Mouse (Mus musculus): Measurements from ENCODE around the gene Mad1l1.
"Not testable (repeated sequence)": the region's sequence is repeated elsewhere in the genome, so short reads cannot be mapped to it uniquely, and the experiment has no call there.

The Mad1l1 gene

DNA sequence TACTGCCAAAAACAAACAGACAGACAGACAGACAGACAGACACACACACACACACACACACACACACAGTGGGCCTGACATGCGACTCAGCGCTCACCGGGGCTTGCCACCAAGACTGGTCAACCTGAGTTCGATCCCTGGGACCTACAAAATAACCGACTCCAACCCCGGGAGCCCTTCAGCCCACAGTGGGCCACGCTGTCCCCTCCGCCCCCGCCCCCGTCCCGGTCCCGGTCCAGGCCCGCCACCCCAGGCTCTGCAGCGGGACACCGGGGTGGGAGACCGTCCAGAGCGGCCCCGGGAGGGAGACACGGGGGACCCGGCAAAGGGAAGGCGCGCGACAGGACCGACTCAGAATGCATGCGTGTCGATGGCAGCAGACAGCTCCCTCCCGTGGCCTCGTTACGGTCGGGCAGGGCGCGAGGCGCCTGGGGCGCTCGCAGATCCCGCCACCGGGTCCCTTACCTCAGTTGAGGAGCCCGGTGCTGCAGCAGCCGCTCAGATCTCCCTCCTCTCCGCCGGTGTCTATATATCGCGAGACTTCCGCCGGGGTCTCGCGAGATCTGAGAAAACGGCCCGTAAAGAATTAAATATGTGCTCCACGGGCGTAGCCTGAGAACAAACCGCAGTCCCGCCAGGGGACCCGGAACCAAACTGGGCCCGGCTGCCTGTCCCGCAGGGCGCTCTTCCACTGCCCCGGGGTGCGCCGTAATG lies at the start of gene Mad1l1, which contains the start of gene Nudt1:
Mad1l1 (minus strand) TSS at position 511 of the 714 bp plus-strand sequence.
Nudt1 (plus strand) TSS at position 615 of the 714 bp plus-strand sequence.
- DNase-seq, result peak; percentile 96

DNA sequence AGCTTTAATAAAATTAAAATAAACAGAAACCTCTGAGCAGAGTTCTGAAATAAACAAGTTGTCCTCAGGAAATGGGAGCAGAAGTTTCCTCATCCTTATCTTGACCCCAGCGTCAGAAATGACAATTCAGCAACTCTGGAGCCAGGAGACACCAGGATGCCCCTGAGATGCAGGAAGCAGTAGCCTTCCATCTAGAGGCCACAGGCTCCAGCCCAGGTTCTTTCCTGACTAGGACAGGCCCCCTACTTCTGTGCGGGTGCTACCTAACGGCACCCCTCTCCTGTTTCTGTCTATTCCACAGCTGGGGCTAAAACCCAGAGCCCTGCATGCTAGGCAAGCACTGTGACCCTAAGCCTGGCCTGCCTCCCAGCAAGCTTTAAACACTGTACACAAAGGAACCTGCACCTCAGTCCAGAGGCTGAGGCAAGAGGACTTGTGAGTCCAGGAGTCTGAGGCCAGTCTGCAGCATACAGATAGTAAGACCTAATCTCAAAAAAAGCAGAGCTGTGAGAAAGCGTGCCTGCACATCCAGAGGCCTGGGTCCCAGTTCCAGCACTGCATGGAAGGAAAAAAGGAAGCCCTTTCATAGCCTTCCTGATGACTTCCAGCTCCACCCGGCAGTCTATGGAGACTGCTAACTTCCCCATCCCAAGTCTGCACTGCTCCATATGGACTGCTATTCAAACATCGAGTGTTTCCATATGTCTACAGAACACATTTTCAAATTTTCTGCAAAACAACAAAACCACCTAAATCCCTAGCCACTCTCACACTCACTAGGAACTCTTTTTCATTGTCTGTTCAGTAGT lies 49.3 kb upstream of the Mad1l1 start:
- DNase-seq, result peak; percentile 10

GRCm38 (mm10) chr5:140369466-140369865 lies 48.1 kb upstream of the Mad1l1 start:
- no peak for DNase-seq

GRCm38 (mm10) chr5:140368926-140369325 lies 47.6 kb upstream of the Mad1l1 start:
- DNase-seq, result no peak

DNA sequence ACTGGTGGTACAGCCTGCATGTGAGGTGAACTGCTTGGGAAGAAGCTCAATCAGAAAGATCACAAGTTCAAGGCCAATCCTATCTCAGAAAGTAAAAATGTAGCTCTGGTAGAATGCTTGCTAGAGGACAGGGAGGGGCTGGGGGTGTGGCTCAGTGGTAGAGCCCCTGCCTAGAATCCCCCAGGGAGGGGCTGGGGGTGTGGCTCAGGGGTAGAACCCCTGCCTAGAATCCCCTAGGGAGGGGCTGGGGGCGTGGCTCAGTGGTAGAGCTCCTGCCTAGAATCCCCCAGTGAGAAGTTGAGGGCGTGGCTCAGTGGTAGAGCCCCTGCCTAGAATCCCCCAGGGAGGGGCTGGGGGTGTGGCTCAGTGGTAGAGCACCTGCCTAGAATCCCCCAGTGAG lies 46.8 kb upstream of the Mad1l1 start:
- not testable (repeated sequence) for DNase-seq

DNA sequence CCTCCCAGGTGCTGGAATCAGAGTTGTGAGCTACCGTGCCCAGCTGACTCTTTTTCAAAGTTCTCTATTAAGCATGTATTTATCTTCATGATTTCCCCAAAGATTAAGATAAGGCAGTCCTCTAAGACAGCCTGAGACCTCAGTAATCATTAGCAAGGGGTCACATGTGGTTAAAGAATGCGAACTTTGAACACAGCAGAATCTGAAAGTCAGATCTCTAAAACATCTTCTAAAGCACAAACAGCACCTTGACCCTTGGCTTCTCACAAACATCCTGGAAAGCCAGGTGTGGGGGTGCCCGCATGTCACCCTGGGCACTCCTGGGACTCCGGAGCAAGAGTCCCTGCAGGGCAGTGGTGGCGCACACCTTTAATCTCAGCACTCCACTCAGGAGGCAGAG lies 43.1 kb upstream of the Mad1l1 start:
- DNase-seq, result no peak

- no peak for DNase-seq
Measured at GRCm38 (mm10) chr5:140359930-140360674, 38.8 kb upstream of the Mad1l1 start.

GRCm38 (mm10) chr5:140357466-140357865 lies 36.1 kb upstream of the Mad1l1 start:
- DNase-seq, result no peak

DNA sequence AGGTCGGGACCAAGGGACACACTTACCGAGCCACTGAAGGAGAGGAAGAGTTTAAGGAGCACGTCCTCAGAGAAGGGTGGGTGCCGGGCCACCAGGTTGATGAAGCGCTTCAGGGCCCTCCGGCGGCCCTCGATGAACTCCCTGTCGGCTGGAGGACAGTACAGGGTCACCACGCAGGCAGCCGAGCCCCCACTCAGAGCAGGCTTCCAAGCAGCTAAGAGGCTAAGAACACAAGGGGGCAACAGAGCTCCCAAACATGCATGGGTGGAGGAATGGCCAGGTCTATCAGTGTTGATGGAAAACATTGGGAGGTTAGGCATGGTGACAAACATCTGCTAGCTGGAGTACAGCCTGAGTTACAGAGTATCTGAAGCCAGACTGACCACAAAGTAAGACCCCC lies 34.6 kb upstream of the Mad1l1 start:
- no peak for DNase-seq

DNA sequence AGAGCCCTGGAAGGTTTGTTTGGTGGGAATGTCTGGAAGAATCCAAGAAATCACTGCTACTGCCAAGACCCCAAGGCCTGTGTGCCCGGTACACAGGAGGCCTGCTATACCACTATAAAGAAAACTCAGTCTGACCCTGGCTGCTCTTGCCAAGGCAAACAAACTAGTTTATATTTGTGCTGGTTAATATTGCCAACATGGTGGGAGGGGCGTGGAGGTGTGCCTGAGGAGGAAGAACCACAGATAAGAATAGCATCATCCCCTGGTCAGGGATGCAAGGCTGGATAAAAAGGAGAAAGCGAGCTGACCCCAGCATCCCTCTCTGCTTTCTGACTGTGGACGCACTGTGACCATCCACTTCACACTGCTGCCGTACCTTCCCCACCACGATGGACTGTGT lies 31.0 kb upstream of the Mad1l1 start:
- DNase-seq, result no peak

DNA sequence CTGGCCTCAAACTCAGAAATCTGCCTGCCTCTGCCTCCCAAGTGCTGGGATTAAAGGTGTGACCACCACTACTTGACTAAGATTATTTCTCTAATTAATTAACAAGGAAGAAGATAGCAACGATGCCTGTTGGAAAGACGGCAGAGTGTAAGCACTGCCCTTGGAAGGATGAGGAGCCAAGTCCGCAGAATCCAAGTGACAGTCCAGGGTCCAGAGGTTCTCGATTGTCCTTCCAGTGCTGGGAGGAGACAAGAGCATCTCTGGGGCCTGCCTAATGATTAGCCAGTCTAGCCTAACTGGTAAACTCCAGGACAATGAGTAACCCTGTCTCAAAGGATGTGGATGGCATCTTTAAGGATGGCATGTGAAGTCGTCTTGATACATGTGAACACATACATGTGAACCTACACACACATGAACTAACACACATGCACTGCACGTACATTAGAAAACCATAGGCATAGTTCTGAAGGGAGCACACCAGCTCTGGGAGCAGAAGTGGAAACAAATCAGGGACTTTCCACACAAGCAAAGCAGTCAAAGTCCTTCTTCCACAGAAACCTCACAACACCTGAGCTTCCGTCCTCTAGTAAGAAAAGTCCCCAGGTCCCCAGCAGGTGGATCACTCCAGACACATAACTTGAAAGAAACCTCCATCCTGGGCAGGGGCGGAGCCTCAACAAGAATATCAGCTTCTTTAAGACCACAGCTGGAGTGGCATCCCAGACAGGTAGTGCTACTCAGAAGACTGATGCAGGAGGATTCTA lies 29.6 kb upstream of the Mad1l1 start:
- no peak for DNase-seq

- DNase-seq, result no peak
Measured at GRCm38 (mm10) chr5:140349882-140350281, 28.5 kb upstream of the Mad1l1 start.

DNA sequence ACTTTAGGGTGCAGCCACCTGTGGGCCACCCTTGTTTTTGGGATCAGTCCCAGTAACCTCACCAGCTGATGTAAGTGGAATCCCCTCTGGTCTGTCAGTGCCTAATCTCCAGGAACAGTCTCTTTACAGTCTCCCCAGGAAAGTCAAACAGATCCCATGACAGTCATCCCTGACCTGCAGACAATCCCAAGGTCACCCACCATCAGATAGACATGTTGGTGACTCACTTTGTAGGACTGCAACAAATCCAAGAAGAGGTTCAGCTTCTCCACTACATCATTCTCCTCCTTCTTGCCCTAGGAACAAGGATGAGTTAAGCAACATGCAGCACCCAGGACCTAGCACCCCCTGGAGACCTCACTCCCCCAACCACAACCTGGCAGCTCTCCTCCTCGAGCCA lies 24.7 kb upstream of the Mad1l1 start:
- DNase-seq, result no peak

DNA sequence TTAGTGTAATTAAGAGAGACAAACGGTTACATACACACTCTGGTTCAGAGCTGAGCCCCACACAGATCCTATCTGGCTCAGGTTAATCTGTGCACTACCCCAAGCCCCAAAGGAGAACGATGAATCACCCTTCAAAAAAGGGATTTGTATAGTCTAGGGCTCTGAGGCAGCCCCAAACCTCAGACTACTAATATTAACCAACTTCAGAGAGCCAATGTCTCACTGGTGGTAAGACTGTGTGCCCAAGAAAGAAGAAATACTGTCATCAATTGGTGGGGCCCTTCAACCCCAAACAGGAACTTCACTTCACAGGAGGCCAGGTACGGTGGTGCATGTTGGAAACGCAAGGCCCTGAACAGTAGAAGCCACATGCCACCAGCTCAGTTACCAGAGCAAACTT lies 23.9 kb upstream of the Mad1l1 start:
- no peak for DNase-seq

GRCm38 (mm10) chr5:140342880-140343279 lies 21.5 kb upstream of the Mad1l1 start:
- no peak for DNase-seq

- no peak for DNase-seq
Measured at GRCm38 (mm10) chr5:140339836-140340235, 18.5 kb upstream of the Mad1l1 start.

GRCm38 (mm10) chr5:140338779-140339178 lies 17.4 kb upstream of the Mad1l1 start:
- no peak for DNase-seq

- DNase-seq, result peak; percentile 43
Measured at GRCm38 (mm10) chr5:140336680-140337079, 15.3 kb upstream of the Mad1l1 start.

GRCm38 (mm10) chr5:140333631-140334030 lies 12.3 kb upstream of the Mad1l1 start:
- DNase-seq, result peak; percentile 25

DNA sequence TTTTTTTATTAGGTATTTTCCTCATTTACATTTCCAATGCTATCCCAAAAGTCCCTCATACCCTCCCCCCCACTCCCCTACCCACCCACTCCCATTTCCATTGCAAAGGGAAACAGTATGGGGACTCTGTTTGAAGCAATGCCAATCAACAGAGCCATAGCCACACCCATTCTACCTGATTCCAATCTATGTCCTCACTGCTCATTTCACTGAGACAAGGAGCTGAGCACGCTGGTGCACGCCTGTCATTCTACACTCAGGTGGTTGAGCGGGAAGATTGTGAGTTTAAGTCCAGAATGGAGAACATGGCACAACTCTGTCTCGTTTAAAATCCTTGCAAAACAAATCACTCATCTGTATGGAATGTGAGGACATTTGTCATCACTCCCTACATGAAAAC lies 11.2 kb upstream of the Mad1l1 start:
- peak; percentile 22 for DNase-seq

GRCm38 (mm10) chr5:140331615-140332512 lies 10.5 kb upstream of the Mad1l1 start, which contains the start of gene Mrm2:
Mrm2 (minus strand) TSS chr5:140331898.
- peak; percentile 88 for DNase-seq
